Mouse (Mus musculus): ENCODE results near the gene Ctsk. TPM values are rescaled to one million over a fixed set of nuclear protein-coding genes. Genes with fewer than 3 reads are reported as not detected.

The Ctsk gene
- polyA plus RNA-seq, 1 experiment: 1.2 TPM

GRCm38 (mm10) chr3:95523662-95524061 is 24.6 kb downstream of the Ctsk start:
- Histone ChIP-seq H3K27me3 (ENCODE audit: control insufficient read depth, insufficient read depth, low read length) (no peaks in the 10 kb centered on the region), H3K4me3 (ENCODE audit: control insufficient read depth, low read depth, low read length) (no peak overlapping the region), H3K36me3 (ENCODE audit: control insufficient read depth, insufficient read depth, low read length) (no peaks in the 10 kb centered on the region), H3K4me1 (ENCODE audit: control insufficient read depth, insufficient read depth, low read length) (no peaks in the 10 kb centered on the region), H3K27ac (ENCODE audit: control insufficient read depth, insufficient read depth, low read depth, low read length) (no peak overlapping the region)
- no peak for TF ChIP-seq POLR2A (IDR thresholded peaks at IDR 0.05; ENCODE audit: control insufficient read depth, low read depth, low read length)
- no peak for TF ChIP-seq CTCF (IDR thresholded peaks at IDR 0.05; ENCODE audit: control insufficient read depth, insufficient read depth, insufficient replicate concordance, low read depth, low read length)

GRCm38 (mm10) chr3:95524673-95525072 is 25.6 kb downstream of the Ctsk start:
- no peak overlapping the region for H3K27ac ChIP-seq (ENCODE audit: control insufficient read depth, insufficient read depth, low read depth, low read length)
- H3K4me1 ChIP-seq (ENCODE audit: control insufficient read depth, insufficient read depth, low read length): no peaks in the 10 kb centered on the region
- H3K27me3 ChIP-seq (ENCODE audit: control insufficient read depth, insufficient read depth, low read length): no peaks in the 10 kb centered on the region
- TF ChIP-seq CTCF (IDR thresholded peaks at IDR 0.05; ENCODE audit: control insufficient read depth, insufficient read depth, insufficient replicate concordance, low read depth, low read length) (no peak), POLR2A (IDR thresholded peaks at IDR 0.05; ENCODE audit: control insufficient read depth, low read depth, low read length) (no peak)
- no peak overlapping the region for H3K4me3 ChIP-seq (ENCODE audit: control insufficient read depth, low read depth, low read length)
- H3K36me3 ChIP-seq (ENCODE audit: control insufficient read depth, insufficient read depth, low read length): no peaks in the 10 kb centered on the region

GRCm38 (mm10) chr3:95526111-95526510 is 27.1 kb downstream of the Ctsk start:
- Histone ChIP-seq H3K4me1 (ENCODE audit: control insufficient read depth, insufficient read depth, low read length) (no peaks in the 10 kb centered on the region), H3K27me3 (ENCODE audit: control insufficient read depth, insufficient read depth, low read length) (no peaks in the 10 kb centered on the region), H3K4me3 (ENCODE audit: control insufficient read depth, low read depth, low read length) (no peak overlapping the region), H3K36me3 (ENCODE audit: control insufficient read depth, insufficient read depth, low read length) (no peaks in the 10 kb centered on the region), H3K27ac (ENCODE audit: control insufficient read depth, insufficient read depth, low read depth, low read length) (no peak overlapping the region)
- TF ChIP-seq POLR2A (IDR thresholded peaks at IDR 0.05; ENCODE audit: control insufficient read depth, low read depth, low read length) (no peak), CTCF (IDR thresholded peaks at IDR 0.05; ENCODE audit: control insufficient read depth, insufficient read depth, insufficient replicate concordance, low read depth, low read length) (no peak)

GRCm38 (mm10) chr3:95526622-95527211 is 27.7 kb downstream of the Ctsk start, which contains the start of gene Ctss:
TSS of gene Ctss (plus strand) at chr3:95526786.
- TF ChIP-seq CTCF (IDR thresholded peaks at IDR 0.05; ENCODE audit: control insufficient read depth, insufficient read depth, insufficient replicate concordance, low read depth, low read length) (no peak), POLR2A (IDR thresholded peaks at IDR 0.05; ENCODE audit: control insufficient read depth, low read depth, low read length) (no peak)
- H3K36me3 ChIP-seq (ENCODE audit: control insufficient read depth, insufficient read depth, low read length): no peaks in the 10 kb centered on the region
- no peak within 1 kb of the TSS for H3K4me3 ChIP-seq (ENCODE audit: control insufficient read depth, low read depth, low read length)
- H3K27me3 ChIP-seq (ENCODE audit: control insufficient read depth, insufficient read depth, low read length): no peaks in the 10 kb centered on the region
- H3K4me1 ChIP-seq (ENCODE audit: control insufficient read depth, insufficient read depth, low read length): no peaks in the 10 kb centered on the region
- H3K27ac ChIP-seq (ENCODE audit: control insufficient read depth, insufficient read depth, low read depth, low read length): no peak within 1 kb of the TSS

- Histone ChIP-seq H3K36me3 (ENCODE audit: control insufficient read depth, insufficient read depth, low read length) (no peaks in the 10 kb centered on the region), H3K27me3 (ENCODE audit: control insufficient read depth, insufficient read depth, low read length) (no peaks in the 10 kb centered on the region), H3K4me3 (ENCODE audit: control insufficient read depth, low read depth, low read length) (no peak overlapping the region), H3K4me1 (ENCODE audit: control insufficient read depth, insufficient read depth, low read length) (no peaks in the 10 kb centered on the region), H3K27ac (ENCODE audit: control insufficient read depth, insufficient read depth, low read depth, low read length) (no peak overlapping the region)
- TF ChIP-seq CTCF (IDR thresholded peaks at IDR 0.05; ENCODE audit: control insufficient read depth, insufficient read depth, insufficient replicate concordance, low read depth, low read length) (no peak), POLR2A (IDR thresholded peaks at IDR 0.05; ENCODE audit: control insufficient read depth, low read depth, low read length) (no peak)
Observed at GRCm38 (mm10) chr3:95529814-95530213, 30.8 kb downstream of the Ctsk start.

- no peaks in the 10 kb centered on the region for H3K4me1 ChIP-seq (ENCODE audit: control insufficient read depth, insufficient read depth, low read length)
- no peak overlapping the region for H3K27ac ChIP-seq (ENCODE audit: control insufficient read depth, insufficient read depth, low read depth, low read length)
- H3K27me3 ChIP-seq (ENCODE audit: control insufficient read depth, insufficient read depth, low read length): no peaks in the 10 kb centered on the region
- no peaks in the 10 kb centered on the region for H3K36me3 ChIP-seq (ENCODE audit: control insufficient read depth, insufficient read depth, low read length)
- no peak for TF ChIP-seq POLR2A (IDR thresholded peaks at IDR 0.05; ENCODE audit: control insufficient read depth, low read depth, low read length)
- TF ChIP-seq CTCF (IDR thresholded peaks at IDR 0.05; ENCODE audit: control insufficient read depth, insufficient read depth, insufficient replicate concordance, low read depth, low read length): no peak
- H3K4me3 ChIP-seq (ENCODE audit: control insufficient read depth, low read depth, low read length): no peak overlapping the region
Observed at GRCm38 (mm10) chr3:95531025-95531424, 32.0 kb downstream of the Ctsk start.

- H3K36me3 ChIP-seq (ENCODE audit: control insufficient read depth, insufficient read depth, low read length): no peaks in the 10 kb centered on the region
- no peak overlapping the region for H3K4me3 ChIP-seq (ENCODE audit: control insufficient read depth, low read depth, low read length)
- no peaks in the 10 kb centered on the region for H3K27me3 ChIP-seq (ENCODE audit: control insufficient read depth, insufficient read depth, low read length)
- TF ChIP-seq POLR2A (IDR thresholded peaks at IDR 0.05; ENCODE audit: control insufficient read depth, low read depth, low read length) (no peak), CTCF (IDR thresholded peaks at IDR 0.05; ENCODE audit: control insufficient read depth, insufficient read depth, insufficient replicate concordance, low read depth, low read length) (no peak)
- no peak overlapping the region for H3K27ac ChIP-seq (ENCODE audit: control insufficient read depth, insufficient read depth, low read depth, low read length)
- H3K4me1 ChIP-seq (ENCODE audit: control insufficient read depth, insufficient read depth, low read length): no peaks in the 10 kb centered on the region
Observed at GRCm38 (mm10) chr3:95533364-95533763, 34.3 kb downstream of the Ctsk start.
